Mouse (Mus musculus) lung, embryonic 16.5 days (tissue): ENCODE results near the gene Dek. TPM values are rescaled to one million over a fixed set of nuclear protein-coding genes. Genes with fewer than 3 reads are reported as not detected.

ENCODE experiments used
- ATAC-seq: fragments of 200-750 bp; cut with Nextera tagmentation; 2 replicates; pipeline ENCODE4 v1.8.0; 2017; ENCODE audit warnings: low read depth, mild to moderate bottlenecking, moderate library complexity
- H3K27ac ChIP-seq: fragments of 300-500 bp; sonication (generic); 2 replicates; pipeline ENCODE4 v1.5.1; 2014; ENCODE audit warnings: mild to moderate bottlenecking, control low read depth, low read length
- H3K27me3 ChIP-seq: fragments of 300-500 bp; sonication (generic); 2 replicates; pipeline ENCODE4 v1.6.1; 2014; ENCODE audit warnings: low read depth, low read length, mixed read lengths; ENCODE audit not compliant: control insufficient read depth, insufficient read depth
- H3K36me3 ChIP-seq: fragments of 300-500 bp; sonication (generic); 2 replicates; pipeline ENCODE4 v1.6.1; 2014; ENCODE audit warnings: low read length; ENCODE audit not compliant: control insufficient read depth, insufficient read depth
- H3K4me1 ChIP-seq: fragments of 300-500 bp; sonication (generic); replicated peaks from 2 replicates; pipeline ENCODE4 v1.6.1; 2014; ENCODE audit warnings: low read length, mixed read lengths; ENCODE audit not compliant: control insufficient read depth, insufficient read depth
- H3K4me2 ChIP-seq: fragments of 300-500 bp; sonication (generic); 2 replicates; pipeline ENCODE4 v1.6.1; 2014; ENCODE audit warnings: low read depth, low read length, control low read depth
- H3K4me3 ChIP-seq: fragments of 300-500 bp; sonication (generic); 2 replicates; pipeline ENCODE4 v1.5.1; 2014; ENCODE audit warnings: mild to moderate bottlenecking, low read length, control low read depth
- H3K9ac ChIP-seq: fragments of 300-500 bp; sonication (generic); 2 replicates; pipeline ENCODE4 v1.6.1; 2014; ENCODE audit warnings: low read length, control low read depth
- H3K9me3 ChIP-seq: fragments of 300-500 bp; sonication (generic); 2 replicates; pipeline ENCODE4 v1.6.1; 2016; ENCODE audit warnings: low read length; ENCODE audit not compliant: control insufficient read depth
- WGBS: fragments of 180-500 bp; shearing (Covaris S2); extraction: QIAGEN DNeasy Blood & Tissue Kit; methylation state at CpG from one replicate; pipeline ENCODE4 v1.1.7; 2014; 5-methylcytosine and 5-hydroxymethylcytosine counted together
- polyA plus RNA-seq: library from polyadenylated mRNA; unstranded; fragments of >200 nt; fragmentation: Nextera tagmentation; extraction: Ambion mirVana; gene quantifications from 2 replicates; pipeline ENCODE4 v1.2.1, GENCODE M21; 2015

Dek gene
- polyA plus RNA-seq = 221 and 256 TPM in 2 replicates

DNA sequence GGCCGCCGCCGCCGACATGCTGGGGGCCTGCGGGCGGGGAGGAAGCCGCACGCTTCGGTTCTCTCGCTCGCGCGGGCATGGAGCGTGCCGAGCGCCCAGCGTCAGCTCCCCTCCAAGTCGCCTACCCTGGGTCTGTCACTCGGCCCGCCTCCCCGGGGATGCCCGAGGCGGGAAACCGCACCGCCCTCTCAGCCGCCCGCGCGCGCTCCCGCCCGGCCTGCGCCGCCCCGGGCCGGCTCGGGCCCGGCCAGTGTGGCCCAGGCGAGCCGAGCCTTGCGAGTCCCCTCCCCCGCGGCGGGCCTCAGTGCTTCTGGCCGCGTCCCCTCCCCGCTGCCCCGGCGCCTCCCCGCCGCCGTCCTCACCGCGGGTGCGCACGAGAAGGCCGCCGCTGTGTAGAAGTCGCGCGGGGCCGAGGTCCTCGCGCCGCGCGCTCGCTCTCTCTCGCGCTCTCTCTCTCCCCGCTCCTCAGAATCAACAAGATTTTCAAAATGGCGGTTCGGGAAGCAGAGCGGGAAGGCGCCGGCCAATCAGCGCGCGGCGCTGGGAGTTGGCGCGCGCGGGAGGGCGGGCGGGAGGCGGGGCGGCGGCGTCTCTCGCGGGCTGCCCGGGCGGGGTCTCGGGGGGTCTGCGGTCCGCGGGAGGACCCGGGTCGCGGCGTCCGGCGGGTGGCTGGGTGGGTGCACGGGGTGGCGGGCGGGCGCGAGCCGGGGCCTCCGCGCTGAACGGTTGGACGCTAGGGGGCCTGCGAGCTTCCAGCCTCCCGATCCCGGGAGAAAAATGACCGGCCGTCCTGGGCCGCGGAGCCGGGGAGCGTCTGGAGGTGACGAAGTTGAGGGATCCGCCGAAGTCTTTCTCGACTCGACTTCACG is at the start of gene Dek:
Gene Dek, minus strand, starts transcription at position 491 of the 869 bp plus-strand sequence.
- Histone ChIP-seq H3K9ac (peak within 1 kb of the TSS; percentile 95), H3K27me3 (no peaks in the 10 kb centered on the region), H3K9me3 (no peaks in the 10 kb centered on the region), H3K36me3 (0 out of 2 replicates have a peak, but pooled peaks cover 3% of the 10 kb centered on the region), H3K27ac (peak within 1 kb of the TSS; percentile 100), H3K4me1 (peaks cover 18% of the 10 kb centered on the region), H3K4me2 (peak within 1 kb of the TSS; percentile 88), H3K4me3 (peak within 1 kb of the TSS; percentile 70)
- WGBS = under 1% methylated on average over 70 of the region's 129 CpGs
- peak; percentile 93 for ATAC-seq

DNA sequence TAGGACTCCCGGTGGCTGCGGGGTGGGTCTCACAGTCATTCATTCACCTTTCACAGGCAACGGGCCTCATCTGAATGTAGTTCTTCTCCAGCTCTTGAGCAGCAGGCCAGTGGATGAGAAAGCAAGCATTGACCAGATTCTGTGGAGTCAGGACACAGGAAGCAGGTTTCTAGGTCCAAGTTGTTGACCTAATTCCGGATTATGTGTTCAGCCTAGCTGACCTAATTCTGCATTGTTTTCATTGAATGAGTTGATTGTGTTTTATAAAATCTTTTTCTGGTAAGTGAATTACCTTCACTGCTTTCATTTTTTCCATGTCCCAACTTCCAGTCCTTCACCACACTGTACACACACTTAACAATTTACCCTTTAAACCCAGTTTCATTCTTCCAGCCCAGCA is 48.9 kb upstream of the Dek start:
- ATAC-seq = no peak
- no peaks in the 10 kb centered on the region for H3K27me3 ChIP-seq
- no peak overlapping the region for H3K9ac ChIP-seq
- H3K9me3 ChIP-seq = no peaks in the 10 kb centered on the region
- WGBS = 49% methylated on average over 4 of the region's 4 CpGs
- no peak overlapping the region for H3K4me2 ChIP-seq
- H3K27ac ChIP-seq = no peak overlapping the region
- H3K36me3 ChIP-seq = no peaks in the 10 kb centered on the region
- no peaks in the 10 kb centered on the region for H3K4me1 ChIP-seq
- H3K4me3 ChIP-seq = no peak overlapping the region

DNA sequence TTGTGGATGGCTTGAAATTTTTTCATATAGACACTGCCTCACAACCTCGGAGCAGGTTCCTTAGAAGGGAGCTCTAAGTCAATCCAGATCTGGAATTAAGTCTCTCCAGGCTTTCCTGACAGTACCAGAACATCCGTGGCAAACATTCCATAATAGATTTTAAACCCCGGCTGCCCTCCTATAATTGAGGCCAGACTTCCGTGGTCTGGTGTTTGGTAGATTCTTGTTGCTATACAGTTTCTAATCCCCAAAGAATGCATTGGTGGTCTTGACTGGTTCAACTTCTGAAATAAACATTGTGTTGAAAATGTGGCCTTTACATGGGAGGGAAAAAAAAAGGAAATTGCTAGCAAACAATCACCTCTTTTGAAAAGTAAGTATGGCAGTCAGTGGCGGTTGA is 47.2 kb upstream of the Dek start:
- no peak overlapping the region for H3K4me3 ChIP-seq
- ATAC-seq = no peak
- no peak overlapping the region for H3K9ac ChIP-seq
- H3K4me1 ChIP-seq = no peaks in the 10 kb centered on the region
- no peaks in the 10 kb centered on the region for H3K27me3 ChIP-seq
- 73% methylated on average over 5 of the region's 5 CpGs for WGBS
- H3K36me3 ChIP-seq = no peaks in the 10 kb centered on the region
- H3K27ac ChIP-seq = no peak overlapping the region
- H3K4me2 ChIP-seq = no peak overlapping the region
- no peaks in the 10 kb centered on the region for H3K9me3 ChIP-seq

DNA sequence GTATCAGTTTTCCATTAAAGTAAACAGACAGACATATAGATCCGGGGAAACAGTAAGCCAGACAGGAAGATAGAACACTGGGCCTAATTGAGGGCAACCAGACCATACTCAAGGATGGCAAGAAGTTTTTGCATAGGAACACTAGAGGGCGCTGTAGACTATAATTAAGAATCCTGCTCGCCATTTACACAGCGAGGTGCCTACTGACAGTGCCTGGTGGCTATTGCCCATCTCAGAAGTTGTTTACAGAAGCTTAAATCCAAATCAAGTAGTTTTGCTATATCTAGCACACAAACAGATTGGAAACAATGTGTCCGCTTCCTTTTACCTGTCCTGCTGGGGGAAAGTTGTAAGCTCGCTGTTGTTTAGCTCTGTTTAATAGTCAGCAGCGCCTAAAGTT is 46.4 kb upstream of the Dek start:
- H3K36me3 ChIP-seq = no peaks in the 10 kb centered on the region
- no peak overlapping the region for H3K4me2 ChIP-seq
- no peak overlapping the region for H3K4me3 ChIP-seq
- H3K4me1 ChIP-seq = no peaks in the 10 kb centered on the region
- H3K27ac ChIP-seq = no peak overlapping the region
- H3K9me3 ChIP-seq = no peaks in the 10 kb centered on the region
- no peaks in the 10 kb centered on the region for H3K27me3 ChIP-seq
- WGBS = 34% methylated on average over 7 of the region's 7 CpGs
- H3K9ac ChIP-seq = no peak overlapping the region
- no peak for ATAC-seq

DNA sequence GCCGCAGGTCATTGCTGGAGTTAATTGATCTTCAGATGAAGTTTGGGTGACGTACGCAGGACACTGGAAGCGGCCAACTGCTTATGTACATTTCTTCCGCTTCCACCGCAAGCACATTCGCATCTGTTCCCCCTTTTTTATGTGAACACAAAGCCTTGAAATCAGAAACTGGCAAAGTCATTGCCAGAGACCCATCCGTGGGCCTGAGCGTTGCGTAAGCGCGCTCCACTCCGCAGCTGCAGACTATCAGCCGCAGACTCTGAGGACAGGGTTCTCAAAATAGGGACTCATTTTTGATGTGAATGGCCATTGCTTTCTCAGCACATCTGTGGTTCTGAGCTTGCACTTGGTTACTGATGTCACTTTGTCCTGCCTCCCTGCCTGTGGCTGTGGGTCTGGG is 45.1 kb upstream of the Dek start:
- no peak overlapping the region for H3K4me2 ChIP-seq
- ATAC-seq = peak; percentile 72
- H3K27ac ChIP-seq = no peak overlapping the region
- no peaks in the 10 kb centered on the region for H3K36me3 ChIP-seq
- 68% methylated on average over 14 of the region's 14 CpGs for WGBS
- H3K9ac ChIP-seq = no peak overlapping the region
- no peaks in the 10 kb centered on the region for H3K9me3 ChIP-seq
- no peak overlapping the region for H3K4me3 ChIP-seq
- H3K27me3 ChIP-seq = no peaks in the 10 kb centered on the region
- H3K4me1 ChIP-seq = peaks cover under 1% of the 10 kb centered on the region; the same call in 1 of the 2 replicates

DNA sequence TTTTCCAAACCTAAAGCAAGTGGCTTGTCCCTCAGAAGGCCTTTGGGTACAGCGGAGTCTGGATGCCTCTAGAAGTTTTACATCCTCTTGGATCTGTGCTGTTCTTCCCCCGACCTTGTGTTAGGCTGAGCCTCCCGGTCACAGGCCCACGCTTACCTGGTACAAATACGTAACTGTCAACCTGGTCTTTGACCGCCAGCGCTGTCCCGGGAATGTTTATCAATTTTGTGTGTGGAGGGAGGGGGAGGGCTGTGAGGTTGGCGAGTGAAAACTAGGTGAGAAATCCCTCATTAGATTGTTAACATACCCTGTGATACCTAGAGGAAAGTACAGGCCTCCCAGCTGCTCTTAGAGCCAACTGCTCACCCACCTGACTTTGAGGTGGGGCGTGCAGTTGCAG is 44.0 kb upstream of the Dek start:
- Histone ChIP-seq H3K4me1 (peaks cover 3% of the 10 kb centered on the region; the same call in 1 of the 2 replicates), H3K27me3 (no peaks in the 10 kb centered on the region), H3K4me3 (no peak overlapping the region), H3K27ac (no peak overlapping the region), H3K9me3 (no peaks in the 10 kb centered on the region), H3K9ac (no peak overlapping the region), H3K36me3 (no peaks in the 10 kb centered on the region), H3K4me2 (no peak overlapping the region)
- WGBS = 80% methylated on average over 10 of the region's 10 CpGs
- ATAC-seq = no peak

DNA sequence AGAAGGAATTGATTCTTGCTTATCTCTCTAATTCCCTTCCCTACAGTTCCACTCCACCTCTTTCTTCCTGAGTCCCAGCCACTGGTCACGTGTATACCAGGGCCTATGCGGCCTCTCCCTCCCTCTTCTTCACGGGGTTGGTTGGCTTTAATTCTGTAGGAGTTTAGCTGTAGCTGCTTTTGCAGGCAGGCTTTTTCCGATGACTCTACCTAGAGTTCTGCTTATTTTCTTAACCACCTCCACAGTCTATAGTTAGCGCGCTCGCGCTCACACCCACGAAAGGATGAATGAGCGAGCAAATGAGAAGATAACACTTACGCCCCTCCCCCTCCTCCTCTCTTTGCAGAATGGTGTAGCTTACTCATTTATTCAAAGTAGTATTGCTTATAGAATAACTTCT is 42.6 kb upstream of the Dek start:
- ATAC-seq = no peak
- H3K4me1 ChIP-seq = peaks cover 3% of the 10 kb centered on the region; the same call in 1 of the 2 replicates
- H3K27me3 ChIP-seq = no peaks in the 10 kb centered on the region
- no peak overlapping the region for H3K27ac ChIP-seq
- no peaks in the 10 kb centered on the region for H3K9me3 ChIP-seq
- H3K9ac ChIP-seq = no peak overlapping the region
- H3K36me3 ChIP-seq = no peaks in the 10 kb centered on the region
- H3K4me3 ChIP-seq = no peak overlapping the region
- no peak overlapping the region for H3K4me2 ChIP-seq
- WGBS = 37% methylated on average over 11 of the region's 11 CpGs

DNA sequence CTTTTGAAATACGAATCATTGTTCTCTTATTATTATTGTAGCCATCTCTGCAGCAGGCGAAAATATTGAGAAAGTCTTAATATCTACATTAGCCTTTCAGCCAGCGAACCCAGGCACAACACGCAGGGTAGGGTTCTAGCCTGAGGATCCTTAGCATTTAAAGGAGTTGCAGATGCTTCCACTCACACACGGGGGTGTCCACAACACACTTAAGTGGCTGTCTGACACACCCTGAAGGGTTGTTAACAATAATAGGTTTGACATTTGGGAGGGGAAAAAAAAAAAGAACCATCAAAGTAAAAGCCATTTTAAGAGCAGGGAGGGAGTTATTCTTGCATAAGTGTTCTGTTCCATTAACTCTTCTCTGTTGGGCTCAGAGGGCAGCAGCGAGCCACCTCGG is 40.4 kb upstream of the Dek start:
- WGBS = 50% methylated on average over 7 of the region's 7 CpGs
- Histone ChIP-seq H3K27ac (no peak overlapping the region), H3K36me3 (no peaks in the 10 kb centered on the region), H3K4me1 (peaks cover 3% of the 10 kb centered on the region; the same call in 1 of the 2 replicates), H3K9me3 (no peaks in the 10 kb centered on the region), H3K9ac (no peak overlapping the region), H3K27me3 (no peaks in the 10 kb centered on the region), H3K4me3 (no peak overlapping the region), H3K4me2 (no peak overlapping the region)
- ATAC-seq = no peak

DNA sequence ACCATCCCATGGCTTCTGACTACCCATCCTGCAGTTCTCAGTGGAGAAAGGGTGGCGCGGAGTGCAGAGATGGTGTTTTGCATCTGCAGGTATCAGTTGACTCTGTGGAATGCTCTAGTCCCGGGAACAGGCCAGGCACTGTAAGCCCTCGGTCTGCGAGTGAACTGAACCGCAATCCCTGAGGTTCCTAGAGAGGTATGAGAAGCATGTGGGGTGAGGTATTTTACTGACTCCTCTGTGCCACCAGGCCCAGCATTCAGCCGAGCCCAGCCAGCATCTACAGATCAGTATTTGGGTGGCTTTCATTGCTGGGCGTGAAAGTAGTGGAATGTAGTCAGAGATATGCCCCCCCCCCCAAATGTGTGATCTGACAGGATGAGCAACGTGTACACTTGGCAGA is 39.9 kb upstream of the Dek start:
- H3K4me2 ChIP-seq = no peak overlapping the region
- no peak for ATAC-seq
- H3K9ac ChIP-seq = no peak overlapping the region
- H3K27me3 ChIP-seq = no peaks in the 10 kb centered on the region
- H3K9me3 ChIP-seq = no peaks in the 10 kb centered on the region
- no peaks in the 10 kb centered on the region for H3K36me3 ChIP-seq
- H3K4me3 ChIP-seq = no peak overlapping the region
- 42% methylated on average over 9 of the region's 9 CpGs for WGBS
- H3K4me1 ChIP-seq = peaks cover 3% of the 10 kb centered on the region; the same call in 1 of the 2 replicates
- H3K27ac ChIP-seq = no peak overlapping the region
